Mouse (Mus musculus) embryonic fibroblast, embryonic 13.5 days (primary cell): ENCODE data around the gene D8Ertd738e.
A peak's percentile ranks its signal among the peaks of the same experiment; 100 is the strongest.

Source experiments
- CTCF ChIP-seq: IDR thresholded peaks from 2 replicates; pipeline ENCODE4 v1.5.1; 2011; ENCODE audit warnings: mild to moderate bottlenecking, control low read depth, low read length, moderate library complexity, borderline replicate concordance; ENCODE audit not compliant: insufficient read depth
- POLR2A ChIP-seq: IDR thresholded peaks from 2 replicates; pipeline ENCODE4 v1.6.1; 2011; ENCODE audit warnings: low read depth, mild to moderate bottlenecking, control low read depth, low read length, moderate library complexity

DNA sequence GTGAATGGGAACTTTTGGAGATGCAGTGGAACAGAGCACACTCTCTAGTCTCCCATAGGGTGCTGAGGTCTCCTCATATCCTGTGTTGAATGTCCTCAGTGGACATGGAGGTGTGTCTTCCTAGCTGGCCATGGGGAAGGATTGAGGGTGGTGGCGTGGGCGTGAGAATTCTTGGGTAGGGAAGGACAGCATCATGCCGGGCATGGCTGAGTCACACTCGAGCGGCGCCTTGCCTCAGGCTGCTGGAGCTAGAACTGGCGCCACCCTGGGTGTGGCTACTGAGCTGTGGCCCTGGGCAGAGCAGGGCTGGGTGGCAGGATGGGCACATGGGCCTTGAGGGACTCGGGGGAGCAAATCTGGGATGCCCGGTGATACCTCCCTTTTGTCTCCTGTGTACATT, 47.1 kb downstream of the D8Ertd738e start:
- TF ChIP-seq CTCF (no peak), POLR2A (peak; percentile 76)
